Mouse (Mus musculus) left cerebral cortex, adult 8-10 months (tissue): Measurements from ENCODE around the gene Myo3b. TPM values are rescaled to one million over a fixed set of nuclear protein-coding genes. Genes with fewer than 3 reads are reported as not detected.
A peak's percentile ranks its signal among the peaks of the same experiment; 100 is the strongest.

Experiments
- DNase-seq, 2 experiments: peaks; one replicate each; pipeline ENCODE4 v3.0.0; 2022; ENCODE audit warnings: low spot score in 2 of 2
- total RNA-seq, 4 experiments: library from RNA; stranded (reverse); gene quantifications; 2 replicates each; pipeline ENCODE4 v1.2.4; 2022

Myo3b gene
- total RNA-seq, 4 experiments from 2014 or later: 1.1 to 1.8 (median 1.3) TPM

DNA sequence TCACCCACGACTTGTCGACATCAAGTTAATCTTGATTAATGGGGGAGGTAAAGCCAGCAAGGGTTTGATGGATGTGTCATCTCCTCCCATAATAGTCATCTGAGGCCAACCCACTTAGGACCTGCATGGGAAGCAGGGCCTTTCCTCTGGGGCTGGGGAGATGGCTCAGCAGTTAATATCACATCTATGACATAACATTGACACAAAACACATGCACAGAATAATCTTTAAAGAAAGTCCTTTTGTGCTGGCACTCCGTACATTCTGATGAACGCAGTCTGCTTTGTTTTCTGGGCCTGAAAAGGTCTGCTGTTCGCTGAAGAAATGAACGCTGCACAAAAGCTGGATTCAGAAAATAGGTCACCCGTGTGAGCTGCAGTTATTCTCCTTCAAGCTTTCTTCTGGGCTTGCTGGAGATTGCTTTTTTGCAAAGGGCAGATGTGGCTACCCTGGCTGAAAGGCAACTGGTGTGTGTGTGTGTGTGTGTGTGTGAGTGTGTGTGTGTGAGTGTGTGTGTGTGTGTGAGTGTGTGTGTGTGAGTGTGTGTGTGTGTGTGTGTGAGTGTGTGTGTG lies 26.9 kb downstream of the Myo3b start:
- DNase-seq: no peak

DNA sequence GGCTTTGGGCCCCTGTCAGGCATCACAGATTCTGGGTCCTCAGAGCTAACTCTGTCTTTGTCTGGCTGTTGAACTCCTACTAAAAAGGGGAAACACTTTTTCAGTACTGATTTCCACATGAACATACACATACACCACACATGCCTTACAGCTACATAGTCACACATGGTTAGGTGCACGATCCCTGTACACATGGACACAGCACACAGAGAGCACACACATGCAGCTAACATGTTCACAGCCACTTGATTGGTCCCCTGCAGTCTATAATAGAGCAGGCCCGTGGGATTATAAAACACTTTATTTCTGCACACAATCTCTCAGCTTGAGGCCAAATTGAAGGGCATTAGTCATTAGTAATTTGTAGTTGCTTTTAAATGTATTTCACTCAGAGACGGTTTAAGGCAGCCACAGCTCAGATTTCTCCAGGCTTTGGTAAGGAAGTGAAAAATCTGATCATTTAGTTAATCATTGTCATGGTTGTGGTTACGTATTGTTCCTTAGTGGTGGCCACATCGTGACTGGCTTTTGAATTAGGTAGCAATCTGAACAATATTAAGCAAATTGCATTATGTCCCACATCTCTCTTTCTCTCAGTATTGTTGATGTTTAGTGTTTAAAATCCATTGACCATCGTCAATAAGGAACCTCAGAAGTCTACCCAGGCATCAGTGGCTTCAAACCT lies 27.6 kb downstream of the Myo3b start:
- no peak for DNase-seq

DNA sequence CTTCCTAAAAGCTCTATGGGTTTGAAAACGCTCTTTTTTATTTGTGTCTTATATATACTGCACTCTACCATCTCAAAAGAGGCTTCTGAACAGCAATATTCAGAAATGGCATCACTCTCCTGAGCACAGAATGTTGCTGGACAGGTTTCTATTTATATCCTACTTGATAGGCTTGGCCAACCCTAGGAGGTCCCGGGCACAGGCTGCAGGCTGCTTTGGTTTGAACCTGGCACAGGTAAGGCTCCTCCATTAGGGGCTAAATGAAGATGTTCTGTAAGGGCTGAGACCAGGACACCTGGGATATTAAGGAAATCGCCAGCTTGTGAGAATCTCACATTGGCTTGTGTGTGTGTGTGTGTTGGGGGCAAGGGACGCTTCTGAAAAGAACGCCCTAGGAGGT lies 30.9 kb downstream of the Myo3b start:
- DNase-seq: no peak

DNA sequence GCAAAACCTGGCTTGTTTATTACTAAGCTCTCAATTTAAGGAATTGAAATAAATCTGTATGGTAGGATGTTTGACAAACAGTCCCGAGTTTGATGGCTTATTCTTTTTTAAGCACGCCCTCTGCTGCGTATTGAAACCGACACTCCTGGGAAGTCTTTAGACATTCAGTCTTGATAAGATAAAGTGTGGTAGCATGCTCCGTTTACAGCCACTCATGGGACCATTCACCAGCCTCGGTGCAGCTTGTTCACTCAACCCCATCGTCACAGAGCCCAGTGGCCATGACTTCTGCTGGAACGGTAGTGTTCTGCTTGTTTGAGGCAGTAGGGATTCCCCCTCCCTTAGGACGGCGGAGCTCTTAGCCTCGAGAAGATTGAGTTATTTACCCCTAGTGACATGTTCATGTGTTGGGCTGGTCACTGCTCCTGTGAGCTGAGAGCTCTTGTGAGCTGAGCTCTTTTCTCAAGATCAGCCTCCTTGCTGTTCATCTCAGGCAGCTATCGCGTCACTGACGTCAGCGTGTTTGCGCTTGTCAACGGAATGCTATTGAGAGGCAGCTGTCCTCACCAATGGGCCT lies 44.6 kb downstream of the Myo3b start:
- DNase-seq: no peak

DNA sequence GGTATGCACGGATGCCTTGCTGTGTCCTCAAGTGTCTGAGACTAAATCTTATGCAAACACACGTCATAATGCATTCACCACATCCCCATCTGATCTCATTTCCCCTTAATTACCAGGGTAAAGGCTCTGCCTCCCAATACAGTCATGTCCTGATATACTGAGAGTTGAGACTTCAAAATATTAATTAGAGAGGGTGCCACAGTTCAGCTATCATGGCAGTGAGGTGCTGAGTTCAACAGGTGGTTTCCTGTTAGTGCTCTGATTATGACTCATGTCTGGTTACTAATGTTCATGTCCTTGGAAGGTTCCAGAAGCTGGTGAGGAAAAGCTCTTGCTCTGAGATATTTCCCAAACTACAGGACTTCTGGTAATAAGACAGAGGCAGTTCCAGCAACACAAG lies 52.3 kb downstream of the Myo3b start:
- no peak for DNase-seq

DNA sequence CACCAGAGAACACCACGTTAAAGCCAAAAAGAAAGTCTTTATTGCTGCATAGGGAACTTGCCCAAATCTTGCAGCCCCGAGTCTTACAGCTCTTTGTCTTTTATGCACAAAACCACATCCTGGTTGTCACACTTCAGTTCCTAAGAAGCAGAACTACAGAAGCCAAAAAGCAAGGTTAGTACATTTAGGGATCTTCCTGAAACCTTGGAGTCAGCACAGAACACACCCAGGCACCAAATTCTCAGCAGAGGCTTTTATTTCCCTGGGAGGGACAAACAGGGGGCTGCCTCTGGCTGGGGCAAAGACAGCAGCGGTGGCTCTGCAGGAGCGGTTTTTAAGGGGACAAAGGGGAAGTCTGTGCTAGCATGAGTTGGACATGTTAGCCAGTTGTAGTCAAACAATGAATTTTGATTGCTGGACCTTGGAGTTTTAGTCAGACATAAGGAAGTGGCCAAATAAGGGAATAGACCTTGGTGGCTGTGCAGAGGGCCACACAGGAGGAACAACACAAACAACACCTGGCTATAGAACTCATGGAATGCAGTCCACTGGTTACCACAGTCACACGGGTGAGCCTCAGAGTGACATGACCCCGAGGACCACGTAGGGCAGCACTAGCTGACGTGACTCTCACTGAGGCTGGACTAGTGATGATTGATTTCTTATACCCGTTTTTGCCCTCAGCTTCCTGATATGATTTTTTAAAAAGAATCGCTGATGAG lies 53.0 kb downstream of the Myo3b start:
- no peak for DNase-seq

DNA sequence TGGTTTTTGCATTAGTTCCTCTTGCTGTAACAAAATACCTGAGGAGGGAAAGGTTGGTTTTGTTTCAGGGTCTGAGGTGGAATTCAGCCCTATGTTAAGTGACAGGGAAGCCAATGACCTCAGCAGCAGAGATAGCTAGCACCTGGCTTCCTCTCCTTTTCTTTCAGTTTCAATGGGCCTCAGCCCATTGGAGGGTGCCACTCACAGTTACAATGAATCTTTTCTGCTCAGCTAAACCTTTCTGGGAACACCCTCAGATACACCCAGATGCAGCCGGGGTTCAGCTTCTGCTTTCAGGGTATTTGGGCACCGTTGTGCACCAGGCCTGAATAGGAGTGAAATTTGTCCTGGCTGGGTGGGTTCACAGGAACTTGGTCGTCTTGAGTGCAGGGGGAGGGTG lies 53.7 kb downstream of the Myo3b start:
- no peak for DNase-seq

DNA sequence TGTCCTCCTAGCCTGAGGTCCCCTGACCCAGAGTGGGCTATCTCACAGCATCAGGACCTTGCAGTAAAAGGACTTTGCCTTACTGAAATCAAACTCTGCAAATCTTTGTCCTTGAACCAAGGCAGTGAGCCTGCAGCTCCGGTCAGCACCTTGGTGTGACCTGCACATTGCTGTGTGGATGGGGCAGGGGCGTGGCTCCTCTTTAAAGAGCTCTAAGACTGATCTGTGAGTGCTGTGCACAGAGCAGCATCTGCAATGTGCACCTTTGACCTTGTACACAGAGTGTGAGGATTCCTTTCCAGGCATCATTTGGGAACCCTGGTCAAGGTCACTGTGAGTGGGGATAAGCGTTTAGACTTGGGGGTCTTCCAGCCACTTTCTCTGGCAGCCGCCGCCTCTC lies 55.5 kb downstream of the Myo3b start:
- no peak for DNase-seq

DNA sequence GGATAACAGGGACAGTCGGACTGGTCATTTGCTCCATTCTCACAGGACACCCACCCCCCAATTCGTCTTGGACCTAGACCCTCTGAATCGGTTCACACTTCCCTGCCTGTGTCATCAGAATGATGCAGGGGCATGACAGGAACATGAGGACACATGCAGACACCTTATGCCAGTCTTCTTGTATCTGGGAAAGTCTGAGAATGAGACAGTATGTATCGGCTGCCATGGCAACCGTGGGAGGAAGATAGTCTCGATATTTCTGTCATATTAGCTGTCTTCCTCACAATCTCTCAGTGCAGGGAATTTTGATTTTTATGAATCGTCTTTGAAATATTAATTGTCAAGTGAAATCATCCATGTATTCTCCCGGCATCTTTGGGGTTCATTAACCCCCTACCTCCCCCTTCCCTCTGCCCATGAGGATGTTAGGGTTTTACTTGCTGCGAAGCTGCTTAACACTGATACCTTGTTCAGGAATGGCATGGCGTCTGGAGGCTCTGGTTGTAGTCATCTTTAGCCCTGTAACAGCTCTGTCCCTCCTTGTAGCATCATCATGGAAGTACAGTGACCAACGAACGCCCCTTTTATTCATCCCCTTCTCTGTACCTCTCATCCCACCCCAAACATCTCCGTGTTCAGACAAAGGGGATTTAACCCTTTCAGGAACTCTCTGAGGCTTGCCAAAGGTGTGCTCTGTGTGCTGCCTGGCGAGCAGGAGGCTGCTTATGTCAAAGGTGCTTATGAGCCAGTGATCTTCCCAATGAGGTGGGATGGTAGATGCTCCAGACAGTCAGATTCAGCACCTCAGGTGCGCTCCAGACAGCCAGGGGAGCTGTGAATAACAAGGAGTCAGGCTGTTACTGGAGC lies 58.5 kb downstream of the Myo3b start:
- DNase-seq: peak in 1 of 2 experiments; percentile 71

DNA sequence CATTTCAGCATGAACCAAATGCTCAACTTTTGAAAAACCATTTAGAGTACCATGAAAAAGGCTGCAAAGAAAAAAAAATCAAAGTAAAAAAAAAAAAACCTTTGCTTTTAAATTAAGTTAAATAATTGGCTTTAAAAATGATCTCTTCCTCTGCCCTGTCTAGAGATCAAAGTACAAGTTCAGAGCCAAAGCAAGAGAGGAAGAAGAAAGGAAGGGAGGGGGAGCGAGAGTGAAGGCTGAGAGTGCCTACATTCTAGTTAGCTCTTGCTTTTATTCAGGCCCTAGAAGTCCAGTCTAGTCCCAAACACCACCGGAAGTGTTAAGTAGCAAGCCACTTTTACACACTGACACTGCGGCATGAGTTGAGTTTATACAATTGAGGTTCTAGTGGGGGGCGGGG lies 60.5 kb downstream of the Myo3b start:
- no peak for DNase-seq

DNA sequence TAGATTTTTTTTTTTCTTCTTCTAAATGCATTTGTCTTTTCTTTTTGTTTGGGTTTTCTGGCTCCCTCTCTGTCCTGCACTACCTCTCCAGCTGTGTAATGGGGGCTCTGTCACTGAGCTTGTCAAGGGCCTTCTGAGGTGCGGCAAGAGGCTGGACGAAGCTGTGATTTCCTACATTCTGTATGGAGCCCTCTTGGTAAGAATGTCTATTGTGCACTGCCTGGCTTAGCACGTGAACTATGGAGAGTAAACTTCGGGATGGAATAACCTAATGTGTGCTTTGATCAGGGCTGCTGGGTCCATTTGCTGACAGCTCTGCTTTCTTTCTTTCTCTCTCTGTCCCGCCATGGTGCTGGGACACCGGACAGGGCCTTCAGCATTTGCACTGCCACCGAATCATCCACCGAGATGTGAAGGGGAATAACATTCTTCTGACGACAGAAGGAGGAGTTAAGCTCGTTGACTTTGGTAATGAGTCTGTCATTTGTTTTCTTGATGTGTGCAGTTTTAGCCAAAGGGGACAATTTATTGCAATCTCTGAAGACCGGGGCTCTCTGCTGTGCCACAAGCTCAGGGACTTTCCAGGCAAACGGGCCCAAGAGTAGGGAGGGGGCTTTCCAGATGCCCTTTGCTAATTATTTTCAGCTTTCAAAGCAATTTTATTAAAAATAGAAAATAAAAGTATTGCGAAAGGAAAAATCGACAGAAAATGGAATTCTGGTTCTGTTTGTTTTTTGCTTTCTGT lies 66.5 kb downstream of the Myo3b start:
- no peak for DNase-seq

DNA sequence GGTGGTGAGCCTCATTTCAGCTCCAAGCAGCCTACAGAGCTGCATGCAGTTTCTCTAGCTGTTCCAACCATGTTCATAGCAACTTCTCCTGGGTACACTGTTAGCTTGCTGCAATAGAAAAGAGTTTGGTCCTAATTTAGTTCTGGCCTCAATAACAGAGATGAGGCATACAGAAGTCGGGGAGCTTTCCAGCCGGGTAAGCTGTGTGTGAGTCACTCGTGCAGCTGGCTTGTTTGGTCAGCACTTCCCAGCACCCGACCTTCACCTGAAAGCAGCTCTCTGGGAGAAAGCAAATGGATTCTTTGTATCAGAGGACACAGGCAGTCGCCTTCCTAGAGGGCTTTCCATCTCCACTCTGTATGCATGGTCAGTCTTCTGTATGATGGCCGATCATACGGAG lies 70.1 kb downstream of the Myo3b start:
- DNase-seq: peak in 1 of 2 experiments; percentile 45

DNA sequence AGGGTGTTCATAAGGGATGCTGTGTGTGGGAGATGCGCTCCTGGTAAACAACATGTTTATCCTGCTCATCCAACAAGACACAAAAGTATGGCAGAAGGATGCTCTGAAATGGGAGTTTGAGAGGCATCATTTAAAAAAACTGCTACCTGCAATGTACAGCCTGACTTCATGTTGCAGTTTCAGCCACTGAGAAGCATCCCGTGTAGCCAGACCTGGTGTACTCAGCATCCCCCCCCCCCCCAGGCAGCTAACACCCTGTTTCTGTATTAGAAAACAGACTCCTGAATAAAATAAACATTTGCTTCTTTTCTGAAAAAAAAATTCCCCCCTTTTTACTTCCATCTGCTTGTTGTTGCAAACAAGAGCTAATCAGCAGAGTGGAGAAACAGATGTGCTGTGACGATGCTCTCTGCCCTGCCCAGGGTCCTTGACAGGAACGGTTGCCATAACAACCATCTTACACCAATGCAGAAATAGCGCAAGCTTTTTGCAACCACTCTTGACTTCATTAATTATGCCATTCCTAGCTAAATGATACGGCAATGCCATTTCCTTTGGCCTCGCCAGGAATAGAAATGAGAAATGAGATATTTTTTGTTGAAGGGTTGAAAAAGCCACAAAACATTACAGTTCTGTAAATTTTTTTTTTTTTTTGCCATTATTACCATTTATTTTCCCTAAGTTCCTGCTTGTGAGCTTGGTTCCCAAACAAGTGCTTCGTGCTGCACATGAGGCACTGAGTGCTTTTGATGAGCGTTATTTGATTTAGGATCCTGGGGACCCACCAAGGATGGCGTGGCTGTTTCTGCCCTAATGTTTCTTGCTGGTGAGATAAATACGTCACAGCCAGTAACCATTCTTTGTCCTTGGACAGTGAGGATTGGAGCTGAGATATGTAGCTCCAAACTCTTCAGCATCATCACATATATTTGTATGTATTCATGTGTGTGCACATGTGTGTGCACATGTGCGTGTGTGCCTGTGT lies 75.2 kb downstream of the Myo3b start:
- DNase-seq: peak in 1 of 2 experiments; percentile 39

DNA sequence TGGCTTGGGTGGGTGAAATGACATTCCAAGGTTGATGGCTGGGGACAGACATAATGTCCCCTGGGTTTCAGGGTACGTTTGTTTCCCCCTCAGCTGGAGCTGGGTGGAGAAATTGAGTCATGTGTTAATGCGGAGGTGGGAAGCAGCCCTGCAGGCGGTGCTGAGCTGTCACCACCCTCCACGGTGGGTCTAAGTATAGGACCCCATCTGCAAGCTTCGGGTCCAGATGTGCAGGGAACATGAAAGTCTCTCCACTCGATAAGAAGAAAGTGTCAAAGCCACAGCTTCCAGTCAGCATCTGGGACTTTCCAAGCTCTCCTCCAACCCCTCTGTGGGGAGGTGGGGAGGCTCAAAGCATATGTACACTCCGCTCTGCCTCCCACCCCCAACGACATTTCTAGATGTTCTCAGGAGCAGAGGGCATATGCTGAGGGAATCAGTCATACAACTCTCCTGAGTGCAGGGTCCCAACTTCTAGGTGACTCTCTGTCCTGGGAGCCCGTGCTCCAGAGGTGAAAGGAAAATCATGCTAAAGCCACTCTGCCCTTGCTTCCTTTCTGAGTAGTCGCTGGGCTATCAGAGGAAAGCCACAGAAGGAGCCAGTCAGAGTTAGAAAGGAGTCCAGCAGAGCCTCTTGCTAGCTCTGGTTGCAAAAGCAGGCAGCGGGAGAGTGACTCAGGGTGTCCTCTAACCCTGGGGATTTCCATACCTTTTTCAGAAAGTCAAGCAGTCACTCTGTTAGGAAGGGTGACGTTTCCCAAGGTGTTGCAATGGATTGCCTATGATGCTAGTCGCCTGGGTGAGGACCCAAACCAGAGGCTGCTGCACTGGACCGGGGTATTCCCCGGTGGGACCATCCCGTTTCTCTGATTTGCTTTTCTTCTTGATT lies 79.7 kb downstream of the Myo3b start:
- no peak for DNase-seq

DNA sequence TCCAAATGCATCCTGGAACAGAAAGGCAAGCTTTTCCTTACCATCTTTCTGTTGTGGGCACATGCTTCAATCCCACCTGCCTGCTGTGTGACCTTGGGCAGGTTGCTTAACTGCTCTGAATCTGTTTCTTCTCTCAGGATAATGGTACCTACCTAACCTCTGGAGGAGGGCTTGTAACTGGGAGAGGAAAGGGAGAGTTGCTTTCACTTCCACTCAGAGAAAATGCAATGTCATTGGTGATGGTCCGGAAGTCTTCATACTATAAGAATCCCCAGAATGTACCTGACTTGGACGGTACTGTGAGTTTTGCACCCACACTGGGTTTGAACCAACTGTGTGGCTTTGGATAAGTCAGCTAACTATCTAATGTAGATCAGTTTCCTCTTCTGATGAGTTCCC lies 80.3 kb downstream of the Myo3b start:
- no peak for DNase-seq

DNA sequence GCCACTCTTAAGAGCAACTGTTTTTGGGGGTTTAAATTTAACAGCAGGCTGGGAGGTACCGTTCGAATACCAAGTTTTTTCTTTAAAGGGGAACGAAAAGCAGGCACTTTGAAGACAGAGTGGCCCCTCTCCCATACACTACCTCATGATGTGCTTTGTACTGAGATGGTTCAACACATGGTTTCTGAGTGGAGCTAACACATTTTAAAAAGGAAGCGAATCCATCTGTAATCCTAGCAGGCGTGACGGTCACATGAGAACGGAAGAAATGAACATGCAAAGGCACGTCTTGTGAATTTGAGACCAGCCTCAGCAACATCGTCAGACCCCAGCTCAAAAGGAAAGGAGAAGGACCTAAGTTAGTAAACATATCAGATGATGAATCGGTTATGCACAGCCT lies 87.4 kb downstream of the Myo3b start:
- no peak for DNase-seq

DNA sequence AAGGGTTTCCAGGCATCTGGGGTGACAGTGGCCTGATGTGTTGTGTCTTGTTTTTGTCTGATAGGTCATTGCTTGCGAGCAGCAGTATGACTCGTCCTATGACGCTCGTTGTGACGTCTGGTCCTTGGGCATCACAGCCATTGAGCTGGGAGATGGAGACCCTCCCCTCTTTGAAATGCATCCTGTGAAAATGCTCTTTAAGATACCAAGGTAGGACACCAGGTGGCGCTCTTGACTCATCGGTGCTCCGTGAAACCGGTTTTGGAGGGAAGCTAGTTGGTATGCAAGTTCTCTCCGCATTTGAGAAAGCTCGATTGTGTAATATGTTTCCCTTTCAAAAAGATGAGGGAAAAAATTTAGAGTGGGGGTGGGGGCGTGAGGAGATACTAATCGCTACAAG lies 87.9 kb downstream of the Myo3b start:
- peak; percentile 67 to 70 for DNase-seq

DNA sequence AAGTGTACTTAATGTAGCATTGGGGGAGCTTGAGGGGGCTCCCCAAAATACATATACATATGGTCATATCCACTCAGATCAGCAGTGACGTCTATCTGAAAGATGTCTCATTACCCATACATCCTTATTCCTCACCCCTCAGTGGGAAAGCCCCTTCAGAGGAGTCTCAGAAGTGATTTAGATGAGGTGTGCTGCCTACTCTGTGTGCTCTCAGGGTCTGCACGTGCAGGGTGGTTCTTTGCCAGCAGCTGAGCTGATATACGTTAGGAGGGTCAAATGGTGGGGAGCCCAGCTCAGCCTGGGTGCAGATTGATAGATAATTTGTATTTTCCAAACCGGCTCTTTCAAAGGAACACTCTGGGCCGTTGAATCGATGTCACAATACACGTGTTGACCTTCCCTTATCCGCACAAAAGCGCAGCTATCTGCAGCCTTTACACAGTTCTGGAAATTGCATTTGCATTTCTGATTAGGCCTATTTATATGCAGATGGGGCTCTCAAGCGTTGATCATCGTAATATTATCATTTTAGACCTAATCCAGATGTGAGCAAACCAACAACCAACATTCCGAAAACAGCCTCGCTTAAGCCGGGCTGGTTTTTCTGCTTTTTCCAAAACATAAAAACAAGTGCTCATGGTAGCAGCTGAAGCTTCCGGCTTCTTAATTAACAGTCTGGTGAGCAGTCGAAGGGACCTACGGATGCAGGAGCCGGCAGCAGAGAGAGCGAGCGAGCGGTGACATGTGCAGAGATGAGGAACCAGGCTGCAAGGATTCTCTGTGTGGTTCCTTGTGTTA lies 88.6 kb downstream of the Myo3b start:
- DNase-seq: peak in 1 of 2 experiments; percentile 24
